Mouse (Mus musculus): Measurements from ENCODE around the gene Hsf5.

Hsf5 gene

DNA sequence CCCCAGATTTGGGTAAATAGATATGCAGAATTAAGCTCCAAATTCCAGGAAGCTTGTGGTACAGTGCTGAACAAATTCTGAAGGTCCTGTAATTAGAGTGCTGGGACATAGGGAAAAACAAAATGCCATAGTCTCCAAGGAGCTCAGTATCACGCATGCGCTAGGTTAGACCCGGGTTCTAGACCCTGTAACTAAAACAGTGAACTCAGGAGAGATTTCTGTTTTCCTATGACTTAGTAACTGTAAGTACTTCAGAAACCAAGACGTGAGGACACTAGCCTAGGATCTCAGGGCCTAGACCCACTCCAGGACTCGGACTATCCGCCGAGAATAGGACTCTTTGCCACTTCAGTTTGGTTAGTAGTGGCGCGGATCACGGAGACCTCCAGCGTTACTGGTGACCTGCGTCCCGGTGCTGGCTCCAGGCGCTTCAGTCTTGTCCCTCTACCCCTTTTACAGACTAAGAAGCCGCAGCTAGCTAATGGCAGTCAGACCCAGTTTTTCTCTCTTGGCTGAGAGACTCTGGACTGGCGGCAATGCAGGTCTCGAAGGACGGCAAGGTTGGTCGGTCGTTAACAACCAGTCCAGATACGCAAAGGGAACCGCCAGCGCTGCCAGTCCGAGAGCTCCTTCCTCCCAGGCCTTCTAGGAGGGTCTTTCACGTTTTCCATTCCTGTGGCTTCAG is 26.0 kb upstream of the Hsf5 start:
- peak; percentile 59 to 67 for DNase-seq (ENCODE audit: low spot score in 2 of 2)

DNA sequence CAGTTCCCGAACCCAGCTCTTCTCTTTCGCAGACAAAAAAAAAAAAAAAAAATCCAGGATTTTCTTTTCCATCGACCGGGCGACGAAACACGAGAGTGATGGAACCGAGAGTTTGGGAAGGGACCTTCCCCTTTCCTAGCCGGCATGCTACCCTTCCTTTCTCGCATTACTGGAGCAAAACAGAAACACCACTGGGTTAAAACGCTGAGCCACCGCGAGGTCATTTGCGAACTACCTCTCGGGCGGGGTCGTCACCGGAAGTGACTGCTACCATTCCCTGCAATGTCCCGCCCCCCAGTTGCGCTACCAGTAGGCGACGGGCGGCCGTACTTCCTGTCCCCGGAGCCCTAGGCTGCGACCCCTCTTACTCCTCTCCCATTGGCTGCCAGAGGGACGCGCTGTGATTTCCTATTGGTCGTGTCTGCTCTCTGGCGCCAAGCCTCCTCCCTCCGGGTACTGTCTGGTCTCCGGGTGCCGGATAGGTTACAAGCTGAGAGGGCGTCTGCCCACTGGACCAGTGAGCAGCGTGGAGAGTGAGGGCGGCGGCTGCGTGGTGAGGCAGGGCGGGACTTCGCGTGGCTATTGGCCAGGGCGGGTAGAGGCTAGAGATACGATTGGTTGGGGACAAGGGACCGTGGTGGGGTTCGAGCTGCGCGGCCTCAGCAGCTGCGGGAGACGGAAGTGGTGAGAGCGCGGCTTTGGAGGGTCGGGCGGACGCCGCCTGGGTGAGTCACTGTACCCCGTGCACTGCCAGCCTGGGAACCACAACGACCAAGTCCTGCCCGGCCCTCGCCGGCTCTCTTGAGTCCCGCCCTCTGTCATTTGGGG is 25.2 kb upstream of the Hsf5 start, which contains the start of gene Mtmr4:
Gene Mtmr4, plus strand, starts transcription at position 637 of the 828 bp plus-strand sequence.
- DNase-seq (ENCODE audit: low spot score in 2 of 2), result peak; percentile 95 to 98

DNA sequence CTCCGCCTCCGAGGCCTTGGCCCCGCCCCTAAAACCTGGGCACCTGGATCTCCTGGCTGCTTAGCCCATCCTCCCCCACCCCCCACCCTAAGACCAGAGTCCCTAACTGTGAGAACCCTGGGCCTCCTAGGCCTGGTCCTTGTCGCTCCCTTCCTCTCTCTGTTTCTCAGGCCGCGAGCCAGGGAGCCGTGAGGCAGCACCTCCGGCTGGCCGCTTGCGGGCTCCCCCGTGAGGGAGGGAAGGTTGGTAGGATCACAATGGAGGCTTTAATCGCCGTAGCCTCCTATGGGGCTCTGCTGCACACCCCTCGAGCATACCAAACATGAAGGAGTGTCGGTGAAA is 24.6 kb upstream of the Hsf5 start:
- DNase-seq (ENCODE audit: low spot score in 2 of 2), result no peak

DNA sequence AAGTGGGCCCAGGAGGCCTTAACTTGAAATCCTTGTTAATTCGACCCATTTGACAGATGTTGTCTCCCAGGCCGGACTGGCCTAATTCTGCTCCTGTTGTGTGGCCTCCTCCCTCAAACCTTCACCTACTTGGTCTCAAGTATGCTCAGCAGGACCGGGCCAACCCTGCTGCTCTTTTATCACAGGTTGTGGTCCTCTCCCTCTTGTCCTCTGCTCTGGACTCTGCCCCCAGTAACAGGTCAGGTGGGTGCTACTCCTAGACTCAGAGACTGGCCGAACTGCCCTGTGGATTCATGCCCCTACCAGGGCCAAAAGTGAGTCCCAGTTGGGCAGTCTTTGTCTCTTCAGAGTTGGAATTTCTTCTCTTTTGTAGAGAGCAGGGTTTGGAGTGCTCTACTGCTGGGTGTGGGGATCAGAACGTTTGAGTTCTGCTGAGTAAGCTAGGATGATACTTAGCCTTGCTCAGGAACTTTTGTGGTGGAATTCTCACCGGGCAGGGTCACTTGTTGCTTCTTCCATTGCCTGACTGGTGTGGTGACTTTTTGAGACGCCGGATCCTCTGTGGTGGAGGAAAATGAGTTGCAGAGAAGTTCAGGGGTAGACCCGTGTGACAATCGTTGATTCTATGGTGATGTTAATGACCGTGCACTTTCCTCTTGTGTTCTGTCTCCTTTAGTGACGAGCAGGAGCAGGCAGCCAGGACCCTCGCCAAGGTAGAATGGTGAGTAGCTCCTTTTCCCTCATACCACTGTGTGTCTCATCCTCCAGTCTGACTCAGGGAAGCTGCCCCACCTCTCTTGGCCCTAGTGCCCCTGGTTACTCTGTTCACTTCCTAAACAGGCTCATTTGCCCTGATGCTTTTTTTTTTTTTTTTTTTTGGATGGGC is 24.0 kb upstream of the Hsf5 start:
- DNase-seq (ENCODE audit: low spot score in 2 of 2), result no peak

DNA sequence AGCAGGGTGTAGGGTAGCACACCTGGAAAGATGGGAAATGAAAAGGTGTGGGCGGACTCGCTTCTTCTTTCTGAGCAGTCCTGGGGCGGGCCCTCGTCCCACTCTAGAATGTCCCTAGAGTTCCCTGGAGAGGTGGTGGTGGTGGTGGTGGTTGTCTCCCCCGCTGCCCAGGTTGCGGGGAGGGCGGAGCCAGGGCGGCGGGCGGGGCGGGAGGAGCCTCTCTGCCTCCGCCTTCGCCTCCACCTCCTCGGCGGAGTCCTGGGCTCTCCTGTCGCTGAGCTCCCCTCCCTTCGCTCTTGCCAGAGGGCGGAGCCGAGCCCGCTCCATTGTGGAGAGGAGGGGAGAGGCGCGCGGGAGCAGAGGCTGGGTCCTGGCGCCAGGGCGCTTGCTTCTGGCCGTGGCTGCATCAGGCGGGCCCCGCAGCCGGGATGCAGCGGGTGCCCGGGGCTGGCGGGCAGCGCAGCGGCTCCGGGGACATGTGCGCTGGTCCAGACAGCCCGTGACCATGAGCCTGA is 21.6 kb upstream of the Hsf5 start:
- peak; percentile 58 to 79 for DNase-seq (ENCODE audit: low spot score in 2 of 2)

DNA sequence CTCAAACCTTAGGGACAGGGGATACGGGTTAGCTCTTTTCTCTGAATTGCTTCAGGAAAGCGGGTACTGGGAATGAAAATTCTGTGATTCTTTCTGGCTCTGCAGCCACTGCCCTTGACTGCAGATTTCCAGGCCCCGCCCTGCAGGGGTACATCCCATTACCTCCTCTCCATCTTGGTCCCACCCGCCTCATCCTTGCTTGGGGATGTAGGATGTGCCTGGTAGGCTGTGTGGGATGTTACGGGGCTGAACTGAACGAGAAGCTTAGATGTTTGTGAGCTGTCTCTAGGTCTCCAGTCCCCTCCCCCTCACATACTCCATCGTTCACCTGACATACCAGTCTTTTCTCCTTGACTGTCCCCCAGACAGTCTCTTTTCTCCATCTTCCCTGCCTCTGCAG is 21.0 kb upstream of the Hsf5 start:
- DNase-seq (ENCODE audit: low spot score in 2 of 2), result no peak

DNA sequence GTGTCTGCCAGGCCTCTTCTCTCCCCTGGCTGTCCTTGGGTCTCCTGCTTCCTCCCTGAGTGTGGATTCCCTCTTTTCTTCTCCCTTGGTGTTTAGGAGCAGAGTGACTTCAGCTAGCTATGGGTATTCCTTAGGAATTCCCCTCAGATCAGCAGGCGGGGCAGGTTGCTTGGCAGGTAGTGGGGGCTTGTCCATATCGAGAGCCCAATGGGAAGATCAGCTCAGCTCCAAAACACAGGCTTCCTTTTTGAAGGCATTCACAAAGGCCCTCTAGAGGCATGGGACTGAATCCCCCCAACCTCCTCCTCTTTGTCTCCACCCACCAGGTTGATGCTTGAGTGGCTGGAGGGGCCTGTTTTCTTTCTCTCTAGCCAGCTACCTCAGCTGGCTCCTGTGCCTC is 20.5 kb upstream of the Hsf5 start:
- no peak for DNase-seq (ENCODE audit: low spot score in 2 of 2)

DNA sequence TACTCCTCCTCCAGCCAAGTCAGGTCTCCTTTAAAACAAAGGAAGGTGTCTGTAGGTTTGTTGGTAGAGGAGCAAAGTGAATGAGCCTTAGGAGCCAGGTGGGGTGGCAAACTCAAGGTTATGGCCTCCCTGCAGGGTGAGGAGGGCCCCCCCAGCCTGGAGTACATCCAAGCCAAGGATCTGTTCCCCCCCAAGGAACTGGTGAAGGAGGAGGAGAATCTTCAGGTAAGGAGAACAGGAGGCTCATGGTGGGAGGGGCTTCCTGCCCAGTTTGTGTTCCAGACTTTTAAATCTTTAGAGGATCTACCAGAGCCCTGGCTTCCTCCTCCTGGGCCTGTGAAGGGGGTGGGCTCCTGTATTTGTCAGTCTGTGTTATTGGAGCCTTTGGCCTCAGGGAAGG is 19.9 kb upstream of the Hsf5 start:
- no peak for DNase-seq (ENCODE audit: low spot score in 2 of 2)

DNA sequence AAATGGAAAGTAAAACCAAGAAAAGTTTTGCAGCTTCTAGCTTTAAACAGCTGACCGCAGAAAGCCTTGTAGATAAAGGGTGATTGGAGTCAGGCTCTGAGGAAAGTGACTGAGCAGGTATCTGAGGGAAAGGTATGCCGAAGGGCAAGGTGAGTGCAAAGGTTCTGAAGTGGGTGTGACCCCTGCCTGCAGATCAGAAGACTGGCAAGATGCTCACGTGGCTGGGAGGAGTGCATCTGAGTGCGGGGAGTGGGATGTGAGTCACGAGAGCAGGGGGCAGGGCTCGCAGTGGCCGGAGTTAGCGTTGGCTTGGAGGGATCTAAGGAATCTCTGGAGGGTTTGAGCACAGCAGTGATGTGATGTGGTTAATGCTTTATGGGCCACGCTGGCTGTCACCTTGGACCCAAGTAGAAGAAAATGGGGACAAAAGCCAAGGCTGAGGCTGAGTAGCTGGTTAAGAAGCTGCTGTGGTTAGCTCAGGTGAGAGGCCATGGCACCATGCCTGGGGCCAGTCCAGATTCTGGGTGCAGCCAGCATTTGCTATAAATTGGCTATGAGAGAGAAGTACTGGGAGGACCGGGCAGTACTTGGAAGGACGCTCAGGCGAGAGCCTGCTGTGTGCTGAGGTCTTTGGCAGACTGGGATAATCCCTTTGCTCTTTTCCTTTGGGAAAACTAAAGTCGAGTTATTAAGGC is 17.4 kb upstream of the Hsf5 start:
- DNase-seq (ENCODE audit: low spot score in 2 of 2), result no peak

DNA sequence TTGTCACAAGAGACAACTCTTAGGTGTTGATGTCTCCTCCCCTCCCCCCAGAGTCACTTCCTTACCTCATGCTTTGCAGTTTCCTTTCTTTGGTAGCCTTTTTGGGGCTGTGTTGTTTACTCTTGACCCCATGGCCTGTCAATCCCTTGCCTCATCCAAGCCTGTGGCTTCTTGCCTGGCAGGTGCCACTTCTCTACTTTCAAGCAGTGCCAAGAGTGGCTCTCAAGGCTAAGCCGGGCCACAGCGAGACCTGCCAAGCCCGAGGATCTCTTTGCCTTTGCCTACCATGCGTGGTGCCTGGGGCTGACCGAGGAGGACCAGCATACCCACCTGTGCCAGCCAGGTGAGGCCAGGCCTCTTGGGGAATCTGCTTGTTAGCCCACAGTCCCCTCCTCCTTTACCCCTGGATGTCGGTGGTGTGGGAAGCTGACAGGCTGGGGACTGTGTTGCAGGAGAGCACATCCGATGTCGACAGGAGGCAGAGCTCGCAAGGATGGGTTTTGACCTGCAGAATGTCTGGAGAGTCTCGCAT is 16.6 kb upstream of the Hsf5 start:
- DNase-seq (ENCODE audit: low spot score in 2 of 2), result no peak

DNA sequence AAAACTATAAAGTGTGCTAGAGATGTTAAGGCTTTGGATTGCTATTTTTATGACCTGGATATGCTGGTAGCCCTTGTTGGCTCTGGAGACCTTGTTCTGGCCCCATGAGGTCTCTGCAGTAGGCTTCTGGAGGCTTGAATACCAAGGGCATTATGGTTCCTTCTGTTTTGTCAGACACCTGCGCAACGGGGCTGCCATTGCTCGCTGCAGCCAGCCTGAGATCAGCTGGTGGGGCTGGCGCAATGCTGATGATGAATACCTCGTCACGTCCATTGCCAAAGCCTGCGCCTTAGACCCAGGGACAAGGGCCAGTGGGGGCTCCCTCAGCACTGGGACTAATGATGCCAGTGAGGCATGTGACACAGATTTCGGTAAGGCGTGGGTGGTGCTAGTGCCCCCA is 14.7 kb upstream of the Hsf5 start:
- DNase-seq (ENCODE audit: low spot score in 2 of 2), result no peak

DNA sequence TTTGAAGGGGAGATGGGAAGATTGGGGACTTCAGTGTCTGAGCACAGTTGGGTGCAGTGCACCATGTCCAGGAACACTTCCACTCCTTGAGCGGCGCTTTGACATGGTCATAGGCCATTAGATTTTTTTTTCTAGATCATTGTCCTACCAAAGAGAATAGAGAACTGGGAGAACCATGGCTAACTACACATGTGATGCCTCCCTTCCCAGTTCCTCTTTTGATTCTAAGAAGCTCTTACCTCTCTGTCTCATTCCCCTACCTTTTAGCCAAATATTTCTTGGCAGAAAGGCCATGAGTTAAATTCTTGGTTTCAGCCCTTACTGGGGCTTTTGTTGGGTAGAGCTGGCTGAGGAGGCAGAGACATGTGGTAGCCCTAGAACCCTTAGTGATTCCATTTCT is 13.4 kb upstream of the Hsf5 start:
- no peak for DNase-seq (ENCODE audit: low spot score in 2 of 2)

DNA sequence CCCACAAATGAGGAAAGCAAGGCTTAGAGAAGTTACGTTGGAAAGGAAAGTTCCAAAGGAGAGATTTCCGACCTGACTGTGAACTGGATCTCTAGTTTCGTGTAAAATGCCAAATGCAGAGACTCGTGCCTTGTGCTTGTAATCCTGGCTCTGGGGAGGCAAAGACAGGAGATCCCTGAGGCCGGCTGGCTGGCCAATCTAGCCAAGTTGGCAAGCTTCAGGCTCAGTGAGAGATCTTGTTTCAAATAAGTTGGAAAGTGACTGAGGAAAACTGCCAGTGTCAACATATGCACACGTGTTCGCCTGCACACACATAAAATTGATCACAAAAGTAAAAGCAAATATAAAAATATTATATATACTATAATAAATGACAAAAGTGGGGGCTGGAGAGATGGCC is 7.7 kb upstream of the Hsf5 start:
- DNase-seq (ENCODE audit: low spot score in 2 of 2), result no peak

DNA sequence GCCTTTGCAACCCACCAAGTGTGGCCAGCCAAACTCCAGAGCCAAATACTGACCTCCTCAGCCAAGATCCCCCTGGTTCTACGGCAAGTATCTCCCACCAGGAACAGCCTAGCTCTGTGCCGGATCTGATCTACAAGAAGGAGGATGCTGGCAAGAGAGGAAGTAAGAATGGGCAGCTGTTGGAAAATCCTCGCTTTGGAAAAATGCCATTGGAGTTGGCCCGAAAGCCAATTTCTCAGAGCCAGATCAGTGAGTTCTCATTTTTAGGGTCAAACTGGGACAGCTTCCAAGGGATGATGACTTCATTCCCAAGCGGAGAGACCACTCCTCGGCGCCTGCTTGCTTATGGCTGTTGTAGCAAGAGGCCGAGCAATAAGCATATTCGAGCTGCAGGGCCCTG is 5.4 kb upstream of the Hsf5 start:
- DNase-seq (ENCODE audit: low spot score in 2 of 2), result no peak

DNA sequence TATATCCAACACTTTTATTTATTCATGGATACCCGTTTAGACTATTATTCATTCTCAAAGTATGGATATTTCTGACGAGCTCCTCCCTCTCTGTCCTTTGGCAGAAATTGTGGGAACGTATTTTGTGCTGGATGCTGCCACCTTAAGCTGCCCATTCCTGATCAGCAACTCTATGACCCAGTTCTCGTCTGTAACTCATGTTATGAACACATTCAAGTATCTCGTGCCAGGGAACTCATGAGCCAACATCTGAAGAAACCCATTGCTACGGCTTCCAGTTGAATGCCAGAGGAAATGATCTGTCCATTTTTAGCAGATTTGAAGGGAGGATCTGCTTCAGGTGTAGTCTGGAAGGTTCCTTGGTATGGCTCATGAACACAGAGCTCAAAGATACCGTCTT is 3.0 kb upstream of the Hsf5 start:
- no peak for DNase-seq (ENCODE audit: low spot score in 2 of 2)

DNA sequence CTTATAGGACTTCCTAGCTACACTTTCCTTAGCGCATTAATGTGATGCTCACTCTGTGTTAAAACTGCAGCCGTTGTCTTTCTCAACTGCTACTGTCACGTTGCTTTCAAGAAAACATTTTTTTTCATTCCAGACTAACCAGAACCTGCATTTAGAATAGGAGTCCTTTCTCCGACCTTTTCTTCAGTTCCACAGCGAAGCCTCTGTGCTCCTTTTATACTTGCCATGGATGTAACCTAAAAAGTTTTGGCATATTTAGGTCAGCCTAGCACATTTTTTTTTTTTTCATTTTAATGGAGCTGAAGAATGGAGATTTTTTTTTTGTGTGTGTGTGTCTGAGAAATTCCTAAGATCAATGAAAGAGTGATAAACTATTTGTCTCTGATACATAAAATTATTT is 1.4 kb upstream of the Hsf5 start:
- DNase-seq (ENCODE audit: low spot score in 2 of 2), result no peak

DNA sequence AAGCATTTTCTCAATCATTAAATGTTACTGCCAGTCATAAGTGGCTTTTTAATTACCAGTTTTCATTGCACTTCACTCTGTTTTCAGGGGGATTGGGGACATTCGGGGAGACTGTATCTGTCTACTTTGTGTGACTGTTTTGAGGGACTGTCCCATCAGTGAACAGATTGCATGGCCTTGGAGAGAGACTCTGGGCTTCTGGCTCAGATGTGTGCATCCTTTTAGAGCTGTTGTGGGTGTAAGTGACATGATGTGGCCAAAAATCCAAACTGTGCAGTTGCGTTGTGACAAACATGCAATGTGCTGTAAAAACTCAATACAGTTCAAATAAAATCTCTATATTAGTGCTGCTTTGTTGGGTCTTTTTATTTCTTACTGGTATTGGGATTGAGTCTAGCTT is 1.0 kb upstream of the Hsf5 start:
- no peak for DNase-seq (ENCODE audit: low spot score in 2 of 2)

DNA sequence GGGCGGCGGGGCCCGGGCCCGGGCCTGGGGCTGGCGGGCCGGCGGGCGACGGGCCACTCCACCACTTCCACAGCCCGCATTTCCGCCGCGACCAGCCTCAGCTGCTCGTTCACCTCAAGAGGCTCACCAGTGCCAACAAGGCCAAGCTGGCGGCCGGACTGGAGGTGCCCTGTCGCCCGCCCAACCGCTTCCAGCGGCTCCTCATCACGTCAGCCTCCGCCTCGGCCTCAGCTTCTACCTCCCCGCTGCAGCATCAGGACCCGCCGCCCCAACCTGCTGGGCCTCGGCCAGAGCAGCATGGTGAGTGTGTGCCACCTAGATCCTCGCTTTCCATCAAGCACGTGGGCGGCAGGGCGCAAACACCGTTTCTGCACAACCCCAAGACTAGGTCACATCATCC is 642 bp downstream of the Hsf5 start:
- DNase-seq (ENCODE audit: low spot score in 2 of 2), result no peak

DNA sequence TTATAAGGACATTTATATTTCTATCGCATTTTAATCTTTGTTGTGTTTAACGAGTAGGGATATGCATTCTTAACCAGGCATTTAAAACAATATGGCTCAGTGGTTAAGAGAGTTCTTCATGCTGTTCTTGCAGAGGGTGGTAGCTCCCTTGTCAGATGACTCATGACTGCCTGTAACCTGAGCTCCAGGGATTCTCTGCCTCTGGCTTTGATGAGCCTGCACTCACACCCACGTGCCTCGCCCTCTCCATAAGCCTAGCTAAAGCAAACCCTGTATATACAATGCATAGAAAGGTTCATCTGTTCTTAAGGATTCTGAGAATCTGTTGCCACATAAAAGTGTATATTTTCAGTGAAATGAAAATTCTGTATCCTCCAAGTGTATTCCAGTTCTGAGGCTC is 6.2 kb downstream of the Hsf5 start:
- no peak for DNase-seq (ENCODE audit: low spot score in 2 of 2)

DNA sequence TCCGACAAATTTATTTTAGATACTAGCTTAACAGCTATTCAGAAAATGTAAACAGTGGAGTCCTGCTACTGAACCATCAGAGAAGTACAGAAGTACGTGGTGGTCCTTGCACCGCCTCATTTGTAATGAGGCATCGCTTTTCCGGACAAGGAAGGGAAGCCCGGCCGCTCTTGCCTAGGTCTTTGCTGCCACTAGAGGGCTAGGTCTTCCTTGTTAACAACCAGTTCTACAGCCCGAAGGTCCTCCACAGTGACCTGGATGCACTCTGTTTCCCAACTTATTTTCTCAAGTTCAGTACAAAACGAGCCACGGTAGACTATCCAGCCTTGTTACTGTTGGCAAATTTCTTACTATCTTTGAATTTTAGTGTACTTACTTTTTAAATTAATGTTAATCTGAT is 12.9 kb downstream of the Hsf5 start:
- peak in 1 of 2 experiments; percentile 62 for DNase-seq (ENCODE audit: low spot score in 2 of 2)

DNA sequence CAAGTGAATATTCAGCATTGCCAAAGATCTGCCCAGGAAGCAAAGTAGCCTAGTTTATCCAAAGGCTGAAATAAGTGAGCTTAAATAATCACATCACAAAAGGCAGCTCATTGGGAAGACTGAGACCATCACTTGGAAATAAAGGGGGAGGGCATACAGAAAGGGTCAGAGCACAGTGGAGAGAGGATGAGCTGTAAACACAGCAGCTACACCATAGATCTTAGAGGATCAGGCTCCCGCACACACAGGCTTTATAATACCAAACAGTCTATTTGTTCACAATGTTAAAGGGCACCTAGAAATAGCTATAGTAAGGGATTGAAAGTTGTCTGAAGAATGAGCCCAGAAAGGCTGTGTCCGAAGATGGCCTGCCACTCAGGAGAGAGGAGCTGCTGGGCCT is 21.8 kb downstream of the Hsf5 start:
- DNase-seq (ENCODE audit: low spot score in 2 of 2), result no peak
